Mouse (Mus musculus): ENCODE data around the gene Mrpl45. TPM values are rescaled to one million over a fixed set of nuclear protein-coding genes. Genes with fewer than 3 reads are reported as not detected.
A peak's percentile ranks its signal among the peaks of the same experiment; 100 is the strongest.
"Not testable (repeated sequence)": the region's sequence is repeated elsewhere in the genome, so short reads cannot be mapped to it uniquely, and the experiment has no call there.

Mrpl45 gene
- total RNA-seq, 1 experiment from 2014 or later: 10.2 TPM

GRCm38 (mm10) chr11:97289276-97290230 is 26.0 kb upstream of the Mrpl45 start:
- no peak for ATAC-seq (ENCODE audit: extremely low read depth, insufficient number of reproducible peaks, low FRiP score, poor library complexity, severe bottlenecking)

- no peak for ATAC-seq (ENCODE audit: extremely low read depth, insufficient number of reproducible peaks, low FRiP score, poor library complexity, severe bottlenecking)
These were observed 22.8 kb upstream of the Mrpl45 start for GRCm38 (mm10) chr11:97292731-97293130.

- no peak for ATAC-seq (ENCODE audit: extremely low read depth, insufficient number of reproducible peaks, low FRiP score, poor library complexity, severe bottlenecking)
These were observed 19.0 kb upstream of the Mrpl45 start for GRCm38 (mm10) chr11:97296542-97296941.

GRCm38 (mm10) chr11:97299939-97300338 is 15.6 kb upstream of the Mrpl45 start:
- ATAC-seq (ENCODE audit: extremely low read depth, insufficient number of reproducible peaks, low FRiP score, poor library complexity, severe bottlenecking): no peak

GRCm38 (mm10) chr11:97301406-97301805 is 14.1 kb upstream of the Mrpl45 start:
- ATAC-seq (ENCODE audit: extremely low read depth, insufficient number of reproducible peaks, low FRiP score, poor library complexity, severe bottlenecking): no peak

- no peak for ATAC-seq (ENCODE audit: extremely low read depth, insufficient number of reproducible peaks, low FRiP score, poor library complexity, severe bottlenecking)
These were observed 13.2 kb upstream of the Mrpl45 start for GRCm38 (mm10) chr11:97302231-97302781.

- no peak for ATAC-seq (ENCODE audit: extremely low read depth, insufficient number of reproducible peaks, low FRiP score, poor library complexity, severe bottlenecking)
These were observed 10.9 kb upstream of the Mrpl45 start for GRCm38 (mm10) chr11:97304631-97305030.

GRCm38 (mm10) chr11:97307294-97308069 is 8.0 kb upstream of the Mrpl45 start:
- ATAC-seq (ENCODE audit: extremely low read depth, insufficient number of reproducible peaks, low FRiP score, poor library complexity, severe bottlenecking): no peak

- no peak for ATAC-seq (ENCODE audit: extremely low read depth, insufficient number of reproducible peaks, low FRiP score, poor library complexity, severe bottlenecking)
These were observed 6.6 kb upstream of the Mrpl45 start for GRCm38 (mm10) chr11:97308806-97309450.

GRCm38 (mm10) chr11:97309451-97309836 is 6.1 kb upstream of the Mrpl45 start:
- peak; percentile 40 for ATAC-seq (ENCODE audit: extremely low read depth, insufficient number of reproducible peaks, low FRiP score, poor library complexity, severe bottlenecking)

- ATAC-seq (ENCODE audit: extremely low read depth, insufficient number of reproducible peaks, low FRiP score, poor library complexity, severe bottlenecking): peak; percentile 80
These were observed 5.5 kb upstream of the Mrpl45 start for GRCm38 (mm10) chr11:97309911-97310571.

- no peak for ATAC-seq (ENCODE audit: extremely low read depth, insufficient number of reproducible peaks, low FRiP score, poor library complexity, severe bottlenecking)
These were observed 4.5 kb upstream of the Mrpl45 start for GRCm38 (mm10) chr11:97310895-97311631.

- ATAC-seq (ENCODE audit: extremely low read depth, insufficient number of reproducible peaks, low FRiP score, poor library complexity, severe bottlenecking): not testable (repeated sequence)
These were observed 2.6 kb upstream of the Mrpl45 start for GRCm38 (mm10) chr11:97312871-97313270.

- ATAC-seq (ENCODE audit: extremely low read depth, insufficient number of reproducible peaks, low FRiP score, poor library complexity, severe bottlenecking): no peak
These were observed 1.4 kb upstream of the Mrpl45 start for GRCm38 (mm10) chr11:97314110-97314509.

- no peak for ATAC-seq (ENCODE audit: extremely low read depth, insufficient number of reproducible peaks, low FRiP score, poor library complexity, severe bottlenecking)
These were observed 589 bp upstream of the Mrpl45 start for GRCm38 (mm10) chr11:97314751-97315503.

GRCm38 (mm10) chr11:97321197-97321596 is 5.7 kb downstream of the Mrpl45 start:
- ATAC-seq (ENCODE audit: extremely low read depth, insufficient number of reproducible peaks, low FRiP score, poor library complexity, severe bottlenecking): no peak

GRCm38 (mm10) chr11:97321894-97322600 is 6.5 kb downstream of the Mrpl45 start:
- peak; percentile 79 for ATAC-seq (ENCODE audit: extremely low read depth, insufficient number of reproducible peaks, low FRiP score, poor library complexity, severe bottlenecking)
